Mouse (Mus musculus): ENCODE data around the gene Gm29289.
"Not testable (repeated sequence)": the region's sequence is repeated elsewhere in the genome, so short reads cannot be mapped to it uniquely, and the experiment has no call there.

Gene Gm29289

GRCm38 (mm10) chrY:2932282-2932681 is at the start of gene Gm29289:
Gm29289 (plus strand) TSS chrY:2932582.
- DNase-seq = not testable (repeated sequence)

- not testable (repeated sequence) for DNase-seq
Observed at GRCm38 (mm10) chrY:2900689-2901088, 31.7 kb upstream of the Gm29289 start, which contains the start of gene Gm10352. Gm10352 (plus strand) TSS chrY:2900989.
